Mouse (Mus musculus) C2C12 (cell line): ENCODE measurements around the gene Car8.

Source experiments
- CTCF ChIP-seq: IDR thresholded peaks from one replicate; pipeline ENCODE4 v1.5.1; 2011; ENCODE audit not compliant: control insufficient read depth, insufficient read depth, insufficient read length
- MYOG ChIP-seq: IDR thresholded peaks from one replicate; pipeline ENCODE4 v1.6.1; 2011; ENCODE audit not compliant: control insufficient read depth, insufficient read length; ENCODE audit errors: extremely low read depth
- USF1 ChIP-seq: IDR thresholded peaks from one replicate; pipeline ENCODE4 v1.6.1; 2011; ENCODE audit warnings: low read depth, mild to moderate bottlenecking, control low read depth, moderate library complexity

DNA sequence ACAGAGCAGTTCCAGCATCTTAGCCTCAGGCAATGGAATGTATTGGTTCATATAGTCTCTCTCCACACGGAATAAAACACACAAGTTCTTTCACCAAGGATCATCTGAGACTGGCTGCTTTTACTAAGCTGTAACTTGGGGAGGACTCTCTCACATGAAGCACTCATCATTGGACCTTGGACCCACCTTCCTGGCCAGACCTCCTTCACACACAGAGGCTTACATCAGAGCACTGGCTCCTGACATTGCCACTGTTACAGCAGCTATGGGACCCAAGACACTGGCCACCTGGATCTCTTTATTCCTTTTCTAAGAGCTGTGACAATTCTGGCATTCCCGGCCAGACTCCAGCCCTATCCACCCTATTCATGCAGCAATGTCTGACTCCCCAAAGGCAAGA lies 101.4 kb downstream of the Car8 start:
- TF ChIP-seq CTCF (no peak), USF1 (no peak), MYOG (no peak)
